Mouse (Mus musculus) ES-CJ7 (cell line): ENCODE data around the gene Fosl1.
"Not testable (repeated sequence)": the region's sequence is repeated elsewhere in the genome, so short reads cannot be mapped to it uniquely, and the experiment has no call there.

Experiments used
- DNase-seq: peaks from one replicate; pipeline ENCODE4 v3.0.0; 2011; ENCODE audit warnings: low read depth, low spot score

Gene Fosl1

DNA sequence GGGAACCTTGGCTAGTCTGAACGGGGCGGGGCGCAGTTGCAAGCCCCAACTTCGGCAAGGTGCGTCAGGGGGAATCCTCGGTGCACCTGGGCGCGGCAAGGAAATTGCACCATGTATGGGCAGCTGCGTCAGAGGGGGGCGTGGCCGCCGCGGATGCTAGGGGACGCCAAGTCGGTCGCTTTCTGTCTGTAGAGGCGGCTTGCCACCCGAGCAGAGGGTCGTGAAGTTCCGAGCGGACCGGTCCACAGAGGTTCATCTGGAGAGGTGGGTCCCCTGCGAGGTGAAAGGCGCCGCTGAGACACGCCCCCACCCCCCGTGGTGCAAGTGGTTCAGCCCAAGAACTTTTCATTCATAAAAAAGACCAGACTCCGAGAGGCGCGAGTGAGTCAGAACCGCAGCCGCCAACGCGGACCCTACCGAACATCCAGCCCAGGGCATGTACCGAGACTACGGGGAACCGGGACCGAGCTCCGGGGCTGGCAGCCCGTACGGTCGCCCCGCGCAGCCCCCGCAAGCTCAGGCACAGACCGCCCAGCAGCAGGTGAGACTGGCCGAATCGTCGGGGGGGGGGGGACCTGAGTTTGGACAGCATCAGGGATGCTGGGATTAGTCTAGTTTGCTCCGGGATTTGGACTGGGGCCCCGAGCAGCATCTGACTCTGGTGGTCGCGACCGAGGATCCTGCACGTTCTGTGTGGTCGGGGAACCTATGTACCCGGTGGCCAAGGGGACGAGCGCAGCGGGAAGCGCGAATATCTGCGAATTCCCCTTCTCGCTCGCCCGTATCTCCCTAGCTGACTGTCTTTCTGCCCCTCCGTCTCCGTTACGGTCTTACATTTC lies at the start of gene Fosl1:
Fosl1 (plus strand) TSS at position 33 of the 839 bp plus-strand sequence.
- DNase-seq: peak; percentile 84

DNA sequence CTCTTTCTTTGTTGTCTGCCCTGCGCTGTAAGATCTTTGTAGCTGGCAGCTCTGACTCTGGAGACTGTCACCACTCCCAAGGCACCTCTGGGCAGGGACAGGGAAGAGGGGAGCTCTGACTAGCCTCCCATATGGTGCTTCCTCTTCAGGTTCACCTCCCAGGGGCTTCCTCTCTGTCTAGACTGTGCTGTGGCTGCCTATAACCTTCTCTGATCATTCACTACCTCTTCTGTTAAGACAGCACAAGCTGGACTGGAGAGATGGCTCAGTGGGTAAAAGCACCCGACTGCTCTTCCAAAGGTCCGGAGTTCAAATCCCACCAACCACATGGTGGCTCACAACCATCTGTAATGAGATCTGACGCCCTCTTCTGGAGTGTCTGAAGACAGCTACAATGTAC lies 46.3 kb upstream of the Fosl1 start:
- DNase-seq: not testable (repeated sequence)

GRCm38 (mm10) chr19:5402293-5402692 lies 45.1 kb upstream of the Fosl1 start, which contains the start of gene Tsga10ip:
Gene Tsga10ip (minus strand): TSS chr19:5402526.
- no peak for DNase-seq

- DNase-seq: no peak
Observed at GRCm38 (mm10) chr19:5405924-5406323, 41.4 kb upstream of the Fosl1 start.

GRCm38 (mm10) chr19:5406531-5407126 lies 40.7 kb upstream of the Fosl1 start:
- not testable (repeated sequence) for DNase-seq

DNA sequence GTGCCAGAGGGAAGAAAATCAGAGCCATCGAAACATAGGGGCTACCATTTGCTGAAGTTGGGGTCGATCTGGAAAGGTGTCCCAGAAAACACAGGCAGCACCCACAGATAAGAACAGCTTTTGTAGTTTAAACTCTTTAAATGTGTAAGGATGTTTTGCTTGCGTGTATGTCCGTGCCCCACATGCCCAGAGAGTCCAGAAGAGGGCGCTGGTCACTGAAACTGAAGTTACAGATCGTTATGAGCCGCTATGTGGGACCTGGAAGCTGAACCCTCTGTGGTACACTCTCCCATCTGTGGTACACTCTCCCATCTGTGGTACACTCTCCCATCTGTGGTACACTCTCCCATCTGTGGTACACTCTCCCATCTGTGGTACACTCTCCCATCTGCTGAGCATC lies 40.2 kb upstream of the Fosl1 start:
- DNase-seq: peak; percentile 53

DNA sequence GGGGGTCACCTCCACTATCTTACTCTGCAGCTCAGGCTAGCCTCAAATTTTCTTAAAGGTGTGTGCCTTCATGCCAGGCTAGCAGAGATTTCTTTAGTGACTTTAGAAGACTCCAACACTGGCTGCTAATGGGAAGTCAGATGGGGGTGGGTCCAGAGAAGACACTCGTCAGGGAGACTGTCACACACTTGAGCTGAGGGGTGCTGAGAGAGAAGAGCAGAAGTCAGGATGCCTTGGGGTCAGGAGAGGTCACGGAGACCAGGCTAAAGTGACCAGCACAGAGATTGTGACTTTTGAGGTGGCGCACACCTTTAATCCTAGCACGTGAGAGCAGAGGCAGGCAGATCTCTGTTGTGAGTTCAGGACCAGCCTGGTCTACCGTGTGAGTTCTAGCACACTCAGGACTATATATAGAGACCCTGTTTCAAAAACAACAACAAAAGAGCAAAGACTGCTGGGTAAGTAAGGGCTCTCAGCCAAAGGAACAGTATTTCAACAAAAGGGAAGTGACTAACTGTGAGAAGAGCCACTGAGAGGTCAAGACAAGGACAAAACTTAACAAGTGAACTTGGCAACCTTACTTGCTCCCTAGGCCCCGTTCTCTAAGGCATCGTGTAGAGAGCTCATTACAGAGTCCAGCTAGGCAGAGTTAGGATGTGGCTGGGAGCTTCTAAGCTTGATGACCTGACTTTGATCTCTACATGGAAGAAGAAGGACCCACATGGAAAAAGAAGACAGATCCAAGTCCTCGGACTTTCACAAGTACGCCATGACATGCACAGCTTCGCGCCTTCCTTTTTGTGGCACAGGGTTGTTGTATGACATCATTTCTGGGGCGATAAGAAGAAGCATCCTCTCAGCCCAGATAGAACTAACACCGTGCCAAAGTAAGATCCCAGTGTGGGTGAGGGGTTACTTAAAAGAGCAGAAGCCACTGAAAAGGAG lies 39.0 kb upstream of the Fosl1 start:
- no peak for DNase-seq

- no peak for DNase-seq
Observed at GRCm38 (mm10) chr19:5409068-5409467, 38.3 kb upstream of the Fosl1 start.

DNA sequence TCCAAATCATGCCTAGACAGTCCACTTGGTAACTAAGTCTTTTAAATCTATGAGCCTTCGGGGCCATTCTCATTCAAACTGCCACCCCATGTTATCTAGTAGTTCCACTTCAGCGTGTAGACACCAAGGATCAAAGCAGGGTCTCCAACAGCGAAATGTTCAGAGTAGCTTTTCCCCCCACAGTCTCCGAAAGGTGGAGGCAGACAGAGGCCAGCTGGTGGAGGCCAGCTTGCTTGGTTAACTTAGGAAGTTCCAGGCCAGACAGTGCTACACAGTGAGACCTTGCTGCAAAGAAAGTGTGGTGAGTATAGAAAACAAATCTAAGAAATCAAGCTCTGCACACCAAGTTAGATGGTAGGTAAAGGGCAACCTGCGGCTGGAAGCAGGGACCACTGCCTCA lies 36.7 kb upstream of the Fosl1 start:
- DNase-seq: no peak

- no peak for DNase-seq
Observed at GRCm38 (mm10) chr19:5411961-5412360, 35.4 kb upstream of the Fosl1 start.

- DNase-seq: no peak
Observed at GRCm38 (mm10) chr19:5413840-5414239, 33.5 kb upstream of the Fosl1 start.

DNA sequence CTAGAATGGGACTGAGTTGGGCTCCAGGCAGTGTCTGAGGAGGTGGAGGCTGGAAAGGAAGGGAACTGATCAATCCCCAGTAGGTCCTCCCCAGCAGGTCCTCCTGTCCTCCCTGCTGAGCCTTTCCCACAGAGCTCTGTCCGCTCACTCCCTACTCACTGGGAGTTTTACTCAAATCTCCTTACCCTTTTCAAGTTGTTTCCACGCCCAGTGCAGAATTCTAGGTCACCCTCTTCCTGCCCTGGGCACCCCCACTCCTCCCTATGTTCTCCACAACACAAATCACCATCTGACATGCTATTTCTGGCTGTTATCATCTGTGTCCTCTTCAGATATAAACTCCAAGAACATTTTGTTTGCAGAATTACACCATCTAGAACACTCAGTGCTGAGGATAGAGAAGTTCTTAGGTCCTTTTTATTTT lies 32.8 kb upstream of the Fosl1 start:
- DNase-seq: no peak

- no peak for DNase-seq
Observed at GRCm38 (mm10) chr19:5418750-5419466, 28.4 kb upstream of the Fosl1 start.

- DNase-seq: no peak
Observed at GRCm38 (mm10) chr19:5419630-5420029, 27.7 kb upstream of the Fosl1 start.

DNA sequence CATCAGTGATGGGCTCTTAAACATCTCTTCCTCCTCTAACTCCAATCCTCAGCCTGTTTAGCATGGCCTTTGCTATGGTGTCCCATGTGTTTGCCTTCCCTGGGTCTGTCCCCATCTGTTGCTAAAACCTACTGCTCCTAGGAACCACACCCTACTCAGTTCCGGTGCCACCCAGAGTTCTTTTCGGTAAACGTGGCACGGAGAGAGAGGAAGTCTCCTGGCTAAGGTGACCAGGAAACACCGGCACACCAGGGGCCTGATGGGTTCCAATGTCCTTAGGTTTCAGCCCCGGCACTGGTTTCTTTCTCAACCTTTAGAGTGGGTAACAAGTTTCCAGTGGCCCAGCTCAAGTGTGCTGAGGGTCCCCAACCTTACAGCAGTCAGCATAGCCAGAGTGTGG lies 26.8 kb upstream of the Fosl1 start:
- no peak for DNase-seq

- DNase-seq: no peak
Observed at GRCm38 (mm10) chr19:5421784-5422183, 25.6 kb upstream of the Fosl1 start.

DNA sequence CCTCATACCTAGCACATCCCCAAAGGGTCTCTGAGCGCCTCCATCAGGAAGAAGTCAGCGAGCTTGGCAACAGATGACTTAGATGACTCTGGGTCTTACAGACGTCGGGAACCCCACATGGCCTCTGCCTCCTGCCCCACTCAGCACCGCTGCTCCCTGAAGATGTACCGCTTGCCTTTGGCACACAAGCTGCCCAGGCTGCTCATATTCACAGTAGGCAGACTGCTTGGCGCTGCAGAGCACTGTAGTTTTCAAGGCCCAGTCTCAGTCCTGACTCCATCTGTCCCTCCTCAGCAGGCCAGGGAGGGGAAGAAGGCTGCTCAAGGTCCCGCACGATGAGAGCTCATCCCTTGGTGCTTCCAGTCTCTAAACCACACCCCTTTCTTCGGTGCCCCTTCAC lies 25.1 kb upstream of the Fosl1 start:
- DNase-seq: no peak

GRCm38 (mm10) chr19:5422895-5423443 lies 24.4 kb upstream of the Fosl1 start:
- no peak for DNase-seq

DNA sequence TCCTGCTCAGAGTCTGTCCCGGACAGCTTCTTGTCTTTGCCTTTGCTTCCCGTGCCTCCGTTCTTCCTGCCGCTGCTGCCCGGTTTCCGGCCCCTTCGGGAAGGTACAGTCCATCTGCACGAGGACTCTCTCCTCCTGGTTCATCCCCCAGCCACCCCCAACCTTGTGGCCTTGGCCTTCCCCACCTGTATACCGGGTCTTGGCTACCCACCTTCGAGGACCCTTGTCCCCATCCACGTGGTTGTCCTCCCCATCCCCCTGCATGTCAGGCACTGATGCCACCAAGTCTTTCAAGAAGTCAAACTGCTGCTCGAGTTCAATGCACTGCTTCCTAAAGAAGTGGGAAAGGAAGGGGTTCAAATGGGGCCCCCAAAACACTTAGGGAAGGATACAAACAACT lies 23.8 kb upstream of the Fosl1 start:
- DNase-seq: no peak

DNA sequence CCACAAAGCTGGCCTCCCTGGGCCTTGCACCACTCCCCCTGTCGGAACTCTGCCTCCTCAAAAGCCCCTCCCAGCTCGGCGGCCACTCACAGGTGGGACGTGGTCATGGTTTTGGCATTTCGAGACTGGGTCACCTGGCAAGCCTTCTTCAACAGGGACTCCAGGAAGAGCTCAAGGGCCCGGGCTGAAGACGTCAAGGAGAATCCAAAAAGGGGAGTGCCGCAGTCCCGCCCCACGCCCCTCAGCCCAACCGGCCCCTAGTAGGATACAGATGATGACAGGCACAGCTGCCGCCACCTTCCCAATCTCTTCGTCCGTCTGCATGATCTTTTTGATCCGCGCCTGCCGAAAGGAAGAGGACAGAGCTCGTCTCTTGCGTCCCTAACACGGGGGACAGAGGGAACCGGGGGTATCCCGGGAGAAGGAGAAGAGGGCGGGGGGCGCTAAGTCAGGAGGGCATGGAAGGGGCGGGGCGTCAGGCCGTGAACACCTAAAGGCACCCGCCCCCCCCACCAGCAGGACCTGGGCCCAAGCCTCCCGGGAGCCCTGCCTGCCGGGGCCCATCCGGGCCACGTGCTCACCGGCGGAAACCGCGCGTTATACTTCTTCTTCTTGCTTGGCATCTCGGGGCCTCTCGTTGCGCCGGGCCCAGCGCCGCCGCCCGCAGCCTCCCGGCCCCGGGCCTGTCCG lies 23.1 kb upstream of the Fosl1 start:
- peak; percentile 58 for DNase-seq
